Mouse (Mus musculus): ENCODE data around the gene Jdp2. TPM values are rescaled to one million over a fixed set of nuclear protein-coding genes. Genes with fewer than 3 reads are reported as not detected.

The Jdp2 gene
- 0.37 and 0.96 TPM in 2 replicates for polyA plus RNA-seq (2015; fragmentation: Nextera tagmentation; extraction: Ambion mirVana)

- Histone ChIP-seq H3K27me3 (no peaks in the 10 kb centered on the region), H3K4me1 (replicated peaks) (peaks cover 48% of the 10 kb centered on the region), H3K9ac (peak within 1 kb of the TSS; percentile 94), H3K4me3 (peak within 1 kb of the TSS; percentile 92), H3K27ac (peak within 1 kb of the TSS; percentile 93), H3K4me2 (peak within 1 kb of the TSS; percentile 93), H3K9me3 (replicated peaks) (no peaks in the 10 kb centered on the region), H3K36me3 (no peaks in the 10 kb centered on the region)
- under 1% methylated on average over 90 of the region's 90 CpGs for WGBS
- peak; percentile 94 for ATAC-seq (replicated peaks; ENCODE audit: insufficient number of reproducible peaks, insufficient read depth, low FRiP score, low read depth)
Measured at GRCm38 (mm10) chr12:85598611-85599477, at the start of gene Jdp2. Gene Jdp2 (plus strand): TSS chr12:85599027.

GRCm38 (mm10) chr12:85549661-85550060, 49.2 kb upstream of the Jdp2 start:
- Histone ChIP-seq H3K4me1 (replicated peaks) (peaks cover 22% of the 10 kb centered on the region), H3K27me3 (no peaks in the 10 kb centered on the region), H3K36me3 (no peaks in the 10 kb centered on the region), H3K9ac (no peak overlapping the region), H3K4me2 (no peak overlapping the region), H3K27ac (no peak overlapping the region), H3K9me3 (replicated peaks) (no peaks in the 10 kb centered on the region), H3K4me3 (no peak overlapping the region)
- 78% methylated on average over 8 of the region's 8 CpGs for WGBS
- no peak for ATAC-seq (replicated peaks; ENCODE audit: insufficient number of reproducible peaks, insufficient read depth, low FRiP score, low read depth)

GRCm38 (mm10) chr12:85550435-85550834, 48.4 kb upstream of the Jdp2 start:
- Histone ChIP-seq H3K9me3 (replicated peaks) (no peaks in the 10 kb centered on the region), H3K4me2 (no peak overlapping the region), H3K9ac (no peak overlapping the region), H3K27me3 (no peaks in the 10 kb centered on the region), H3K36me3 (no peaks in the 10 kb centered on the region), H3K4me3 (no peak overlapping the region), H3K27ac (no peak overlapping the region), H3K4me1 (replicated peaks) (peaks cover 17% of the 10 kb centered on the region)
- WGBS, result 90% methylated on average over 4 of the region's 4 CpGs
- no peak for ATAC-seq (replicated peaks; ENCODE audit: insufficient number of reproducible peaks, insufficient read depth, low FRiP score, low read depth)

- Histone ChIP-seq H3K9me3 (replicated peaks) (no peaks in the 10 kb centered on the region), H3K27me3 (no peaks in the 10 kb centered on the region), H3K4me1 (replicated peaks) (no peaks in the 10 kb centered on the region; the same call in 1 of the 2 replicates), H3K4me3 (no peak overlapping the region), H3K4me2 (no peak overlapping the region), H3K36me3 (no peaks in the 10 kb centered on the region), H3K9ac (no peak overlapping the region), H3K27ac (no peak overlapping the region)
- ATAC-seq (replicated peaks; ENCODE audit: insufficient number of reproducible peaks, insufficient read depth, low FRiP score, low read depth), result no peak
- WGBS, result 40% methylated on average over 10 of the region's 10 CpGs
Measured at GRCm38 (mm10) chr12:85559299-85559698, 39.5 kb upstream of the Jdp2 start.

GRCm38 (mm10) chr12:85565441-85565840, 33.4 kb upstream of the Jdp2 start:
- no peak overlapping the region for H3K4me2 ChIP-seq
- no peak overlapping the region for H3K27ac ChIP-seq
- H3K9me3 ChIP-seq (replicated peaks), result no peaks in the 10 kb centered on the region
- no peaks in the 10 kb centered on the region for H3K27me3 ChIP-seq
- H3K4me1 ChIP-seq (replicated peaks), result peaks cover 13% of the 10 kb centered on the region
- no peak overlapping the region for H3K4me3 ChIP-seq
- no peak overlapping the region for H3K9ac ChIP-seq
- no peak for ATAC-seq (replicated peaks; ENCODE audit: insufficient number of reproducible peaks, insufficient read depth, low FRiP score, low read depth)
- H3K36me3 ChIP-seq, result no peaks in the 10 kb centered on the region
- 85% methylated on average over 2 of the region's 2 CpGs for WGBS

- no peak overlapping the region for H3K4me3 ChIP-seq
- H3K27ac ChIP-seq, result no peak overlapping the region
- no peaks in the 10 kb centered on the region for H3K9me3 ChIP-seq (replicated peaks)
- no peaks in the 10 kb centered on the region for H3K27me3 ChIP-seq
- ATAC-seq (replicated peaks; ENCODE audit: insufficient number of reproducible peaks, insufficient read depth, low FRiP score, low read depth), result no peak
- 88% methylated on average over 3 of the region's 3 CpGs for WGBS
- no peak overlapping the region for H3K4me2 ChIP-seq
- H3K9ac ChIP-seq, result no peak overlapping the region
- peaks cover 26% of the 10 kb centered on the region for H3K4me1 ChIP-seq (replicated peaks)
- no peaks in the 10 kb centered on the region for H3K36me3 ChIP-seq
Measured at GRCm38 (mm10) chr12:85568298-85568697, 30.5 kb upstream of the Jdp2 start.

GRCm38 (mm10) chr12:85569393-85570157, 29.3 kb upstream of the Jdp2 start:
- no peaks in the 10 kb centered on the region for H3K36me3 ChIP-seq
- WGBS, result 37% methylated on average over 12 of the region's 12 CpGs
- H3K4me1 ChIP-seq (replicated peaks), result peaks cover 28% of the 10 kb centered on the region
- no peak overlapping the region for H3K4me2 ChIP-seq
- no peak overlapping the region for H3K9ac ChIP-seq
- H3K27me3 ChIP-seq, result no peaks in the 10 kb centered on the region
- H3K4me3 ChIP-seq, result no peak overlapping the region
- no peak overlapping the region for H3K27ac ChIP-seq
- ATAC-seq (replicated peaks; ENCODE audit: insufficient number of reproducible peaks, insufficient read depth, low FRiP score, low read depth), result no peak
- no peaks in the 10 kb centered on the region for H3K9me3 ChIP-seq (replicated peaks)

- ATAC-seq (replicated peaks; ENCODE audit: insufficient number of reproducible peaks, insufficient read depth, low FRiP score, low read depth), result no peak
- no peaks in the 10 kb centered on the region for H3K27me3 ChIP-seq
- no peak overlapping the region for H3K4me3 ChIP-seq
- no peaks in the 10 kb centered on the region for H3K36me3 ChIP-seq
- no peak overlapping the region for H3K4me2 ChIP-seq
- H3K9me3 ChIP-seq (replicated peaks), result no peaks in the 10 kb centered on the region
- H3K9ac ChIP-seq, result no peak overlapping the region
- H3K4me1 ChIP-seq (replicated peaks), result peaks cover 33% of the 10 kb centered on the region
- 48% methylated on average over 1 of the region's 1 CpGs for WGBS
- H3K27ac ChIP-seq, result no peak overlapping the region
Measured at GRCm38 (mm10) chr12:85570158-85570540, 28.7 kb upstream of the Jdp2 start.

- no peak overlapping the region for H3K4me3 ChIP-seq
- 63% methylated on average over 11 of the region's 11 CpGs for WGBS
- ATAC-seq (replicated peaks; ENCODE audit: insufficient number of reproducible peaks, insufficient read depth, low FRiP score, low read depth), result no peak
- H3K27ac ChIP-seq, result no peak overlapping the region
- peaks cover 35% of the 10 kb centered on the region for H3K4me1 ChIP-seq (replicated peaks)
- no peaks in the 10 kb centered on the region for H3K27me3 ChIP-seq
- no peaks in the 10 kb centered on the region for H3K9me3 ChIP-seq (replicated peaks)
- no peaks in the 10 kb centered on the region for H3K36me3 ChIP-seq
- no peak overlapping the region for H3K4me2 ChIP-seq
- H3K9ac ChIP-seq, result no peak overlapping the region
Measured at GRCm38 (mm10) chr12:85571312-85571711, 27.5 kb upstream of the Jdp2 start.

- 31% methylated on average over 10 of the region's 10 CpGs for WGBS
- Histone ChIP-seq H3K27me3 (no peaks in the 10 kb centered on the region), H3K4me1 (replicated peaks) (peaks cover 36% of the 10 kb centered on the region), H3K4me2 (peak overlapping the region; percentile 47), H3K9ac (no peak overlapping the region), H3K4me3 (peak overlapping the region; percentile 6; the same call in 1 of the 2 replicates), H3K9me3 (replicated peaks) (no peaks in the 10 kb centered on the region), H3K27ac (peak overlapping the region; percentile 52; the same call in 1 of the 2 replicates), H3K36me3 (no peaks in the 10 kb centered on the region)
- peak; percentile 66 for ATAC-seq (replicated peaks; ENCODE audit: insufficient number of reproducible peaks, insufficient read depth, low FRiP score, low read depth)
Measured at GRCm38 (mm10) chr12:85572047-85572475, 26.8 kb upstream of the Jdp2 start.

GRCm38 (mm10) chr12:85574806-85575495, 23.9 kb upstream of the Jdp2 start:
- H3K4me2 ChIP-seq, result no peak overlapping the region
- H3K27me3 ChIP-seq, result no peaks in the 10 kb centered on the region
- no peak overlapping the region for H3K4me3 ChIP-seq
- no peak overlapping the region for H3K9ac ChIP-seq
- no peaks in the 10 kb centered on the region for H3K36me3 ChIP-seq
- 39% methylated on average over 6 of the region's 6 CpGs for WGBS
- no peak overlapping the region for H3K27ac ChIP-seq
- peaks cover 26% of the 10 kb centered on the region for H3K4me1 ChIP-seq (replicated peaks)
- no peak for ATAC-seq (replicated peaks; ENCODE audit: insufficient number of reproducible peaks, insufficient read depth, low FRiP score, low read depth)
- H3K9me3 ChIP-seq (replicated peaks), result no peaks in the 10 kb centered on the region

Measured in heart, embryonic 15.5 days (tissue).